Mouse (Mus musculus) G1E (cell line): Measurements from ENCODE around the gene Erc1. TPM values are rescaled to one million over a fixed set of nuclear protein-coding genes. Genes with fewer than 3 reads are reported as not detected.

Experiments
- ATAC-seq: 2 replicates; pipeline ENCODE4 v1.8.0; 2016; ENCODE audit warnings: mild to moderate bottlenecking; ENCODE audit not compliant: insufficient number of reproducible peaks, poor library complexity, low FRiP score, severe bottlenecking; ENCODE audit errors: extremely low read depth
- DNase-seq: peaks from one replicate; pipeline ENCODE4 v3.0.0; 2012; ENCODE audit warnings: low spot score
- H3K27me3 ChIP-seq: 2 replicates; pipeline ENCODE4 v1.6.1; 2012; ENCODE audit warnings: mild to moderate bottlenecking, low read length, inconsistent platforms; ENCODE audit not compliant: insufficient read depth
- H3K36me3 ChIP-seq: replicated peaks from 2 replicates; pipeline ENCODE3; 2012; ENCODE audit warnings: mild to moderate bottlenecking, inconsistent platforms
- H3K4me1 ChIP-seq: 2 replicates; pipeline ENCODE4 v1.6.1; 2012; ENCODE audit warnings: low read depth, low read length, inconsistent platforms, mixed read lengths; ENCODE audit not compliant: insufficient read depth
- H3K4me3 ChIP-seq: 2 replicates; pipeline ENCODE4 v1.5.1; 2012; ENCODE audit warnings: low read depth, mild to moderate bottlenecking, inconsistent platforms, low read length, moderate library complexity, mixed read lengths
- H3K9me3 ChIP-seq: replicated peaks from 2 replicates; pipeline ENCODE4 v1.6.1; 2012; ENCODE audit warnings: inconsistent platforms
- CTCF ChIP-seq: IDR thresholded peaks from 2 replicates; pipeline ENCODE4 v1.5.1; 2012; ENCODE audit warnings: low read depth, low read length, inconsistent platforms, mixed read lengths
- GATA1 ChIP-seq: IDR thresholded peaks from 2 replicates; pipeline ENCODE4 v1.6.1; 2012; ENCODE audit warnings: borderline replicate concordance, low read length, inconsistent platforms, mixed read lengths
- GATA2 ChIP-seq: IDR thresholded peaks from 2 replicates; pipeline ENCODE4 v1.6.1; 2012; ENCODE audit warnings: low read depth, low read length, inconsistent platforms, borderline replicate concordance
- POLR2AphosphoS5 ChIP-seq: IDR thresholded peaks from 2 replicates; pipeline ENCODE4 v1.6.1; 2012; ENCODE audit warnings: low read depth, low read length, inconsistent platforms; ENCODE audit not compliant: insufficient replicate concordance
- TAL1 ChIP-seq: conservative IDR thresholded peaks from 2 replicates; pipeline ENCODE4 v1.6.1; 2012; ENCODE audit warnings: low read depth, low read length, inconsistent platforms, mixed read lengths
- polyA plus RNA-seq: library from polyadenylated mRNA; stranded (reverse); fragments of >175 nt; gene quantifications from 2 replicates; pipeline ENCODE4 v1.2.3, GENCODE M21; 2012
- total RNA-seq, 2 experiments: library from RNA; stranded (forward) in 1 of 2; stranded (reverse) in 1 of 2; fragments of 200-1000 nt in 1 of 2; fragments of >200 nt in 1 of 2; fragmentation: Nextera tagmentation in 1 of 2; gene quantifications; 2 replicates each; pipeline ENCODE4 v1.2.3; 2014 to 2017

Gene Erc1
- total and polyA plus RNA-seq, 3 experiments, result 2.9 to 21.4 (median 14.4) TPM

GRCm38 (mm10) chr6:119757796-119758195, 90.2 kb downstream of the Erc1 start:
- Histone ChIP-seq H3K4me1 (no peaks in the 10 kb centered on the region), H3K36me3 (peaks cover 17% of the 10 kb centered on the region), H3K27me3 (no peaks in the 10 kb centered on the region), H3K9me3 (no peaks in the 10 kb centered on the region), H3K4me3 (no peak overlapping the region)
- DNase-seq (no peak), ATAC-seq (no peak)
- no peak for TF ChIP-seq TAL1
- TF ChIP-seq CTCF, result no peak
- TF ChIP-seq POLR2AphosphoS5, result no peak
- TF ChIP-seq GATA2, result no peak
- no peak for TF ChIP-seq GATA1

- H3K9me3 ChIP-seq, result no peaks in the 10 kb centered on the region
- no peak overlapping the region for H3K4me3 ChIP-seq
- no peaks in the 10 kb centered on the region for H3K27me3 ChIP-seq
- no peaks in the 10 kb centered on the region for H3K4me1 ChIP-seq
- no peak for TF ChIP-seq POLR2AphosphoS5
- no peak for DNase-seq
- no peak for ATAC-seq
- H3K36me3 ChIP-seq, result peaks cover 20% of the 10 kb centered on the region
These were observed 92.1 kb downstream of the Erc1 start for GRCm38 (mm10) chr6:119755866-119756265.

- ATAC-seq, result no peak
- no peaks in the 10 kb centered on the region for H3K4me1 ChIP-seq
- H3K27me3 ChIP-seq, result no peaks in the 10 kb centered on the region
- H3K4me3 ChIP-seq, result no peak overlapping the region
- no peaks in the 10 kb centered on the region for H3K9me3 ChIP-seq
- no peak for TF ChIP-seq GATA2
- no peak for TF ChIP-seq GATA1
- no peak for TF ChIP-seq CTCF
- TF ChIP-seq TAL1, result no peak
- TF ChIP-seq POLR2AphosphoS5, result no peak
- H3K36me3 ChIP-seq, result peaks cover 30% of the 10 kb centered on the region
- DNase-seq, result no peak
These were observed 98.8 kb downstream of the Erc1 start for GRCm38 (mm10) chr6:119749093-119749635.

GRCm38 (mm10) chr6:119741861-119742260, 106.1 kb downstream of the Erc1 start:
- Histone ChIP-seq H3K27me3 (no peaks in the 10 kb centered on the region), H3K36me3 (peaks cover 28% of the 10 kb centered on the region), H3K9me3 (no peaks in the 10 kb centered on the region), H3K4me1 (no peaks in the 10 kb centered on the region), H3K4me3 (no peak overlapping the region)
- no peak for TF ChIP-seq TAL1
- TF ChIP-seq GATA1, result no peak
- TF ChIP-seq GATA2, result no peak
- no peak for TF ChIP-seq POLR2AphosphoS5
- TF ChIP-seq CTCF, result no peak
- ATAC-seq, result no peak
- DNase-seq, result no peak

- no peaks in the 10 kb centered on the region for H3K27me3 ChIP-seq
- H3K4me1 ChIP-seq, result no peaks in the 10 kb centered on the region
- ATAC-seq, result no peak
- H3K4me3 ChIP-seq, result no peak overlapping the region
- no peak for TF ChIP-seq GATA1
- no peak for TF ChIP-seq CTCF
- no peak for TF ChIP-seq TAL1
- no peak for TF ChIP-seq POLR2AphosphoS5
- no peak for TF ChIP-seq GATA2
- no peak for DNase-seq
- H3K9me3 ChIP-seq, result no peaks in the 10 kb centered on the region
- peaks cover 33% of the 10 kb centered on the region for H3K36me3 ChIP-seq
These were observed 107.4 kb downstream of the Erc1 start for GRCm38 (mm10) chr6:119740541-119740940.

- H3K4me3 ChIP-seq, result no peak overlapping the region
- H3K4me1 ChIP-seq, result no peaks in the 10 kb centered on the region
- H3K9me3 ChIP-seq, result no peaks in the 10 kb centered on the region
- peaks cover 31% of the 10 kb centered on the region for H3K36me3 ChIP-seq
- DNase-seq, result no peak
- no peak for ATAC-seq
- TF ChIP-seq GATA2, result no peak
- TF ChIP-seq GATA1, result no peak
- no peak for TF ChIP-seq CTCF
- no peak for TF ChIP-seq POLR2AphosphoS5
- TF ChIP-seq TAL1, result no peak
- H3K27me3 ChIP-seq, result no peaks in the 10 kb centered on the region
These were observed 109.2 kb downstream of the Erc1 start for GRCm38 (mm10) chr6:119738638-119739375.
